Mouse (Mus musculus) limb, embryonic 12.5 days (tissue): ENCODE data around the gene Tmem145. TPM values are rescaled to one million over a fixed set of nuclear protein-coding genes. Genes with fewer than 3 reads are reported as not detected.
A peak's percentile ranks its signal among the peaks of the same experiment; 100 is the strongest.

ENCODE experiments used
- ATAC-seq: fragments of 200-750 bp; cut with Nextera tagmentation; 2 replicates; pipeline ENCODE4 v1.8.0; 2017; ENCODE audit warnings: low read depth, moderate TSS enrichment; ENCODE audit not compliant: insufficient number of reproducible peaks, insufficient read depth, low FRiP score, low TSS enrichment
- H3K27ac ChIP-seq: fragments of 300-500 bp; sonication (generic); 2 replicates; pipeline ENCODE4 v1.5.1; 2016; ENCODE audit warnings: mild to moderate bottlenecking, moderate library complexity
- H3K27me3 ChIP-seq: fragments of 300-500 bp; sonication (generic); 2 replicates; pipeline ENCODE4 v1.6.1; 2016; ENCODE audit warnings: mild to moderate bottlenecking, moderate library complexity
- H3K36me3 ChIP-seq: fragments of 300-500 bp; sonication (generic); 2 replicates; pipeline ENCODE4 v1.6.1; 2016; ENCODE audit warnings: mild to moderate bottlenecking, moderate library complexity
- H3K4me1 ChIP-seq: fragments of 300-500 bp; sonication (generic); replicated peaks from 2 replicates; pipeline ENCODE4 v1.6.1; 2016
- H3K4me2 ChIP-seq: fragments of 300-500 bp; sonication (generic); 2 replicates; pipeline ENCODE4 v1.6.1; 2016; ENCODE audit warnings: mild to moderate bottlenecking, moderate library complexity
- H3K4me3 ChIP-seq: fragments of 300-500 bp; sonication (generic); replicated peaks from 2 replicates; pipeline ENCODE4 v1.5.1; 2016; ENCODE audit warnings: mild to moderate bottlenecking
- H3K9ac ChIP-seq: fragments of 300-500 bp; sonication (generic); replicated peaks from 2 replicates; pipeline ENCODE4 v1.6.1; 2016; ENCODE audit warnings: mild to moderate bottlenecking, moderate library complexity
- H3K9me3 ChIP-seq: fragments of 300-500 bp; sonication (generic); 2 replicates; pipeline ENCODE4 v1.6.1; 2016; ENCODE audit warnings: mild to moderate bottlenecking, moderate library complexity
- WGBS: fragments of 180-500 bp; shearing (Covaris S2); methylation state at CpG from one replicate; pipeline ENCODE4 v1.1.7; 2016; 5-methylcytosine and 5-hydroxymethylcytosine counted together
- polyA plus RNA-seq: library from polyadenylated mRNA; unstranded; fragments of >200 nt; fragmentation: Nextera tagmentation; extraction: Ambion mirVana; gene quantifications from 2 replicates; pipeline ENCODE4 v1.2.1, GENCODE M21; 2016

Tmem145 gene
- polyA plus RNA-seq, 1 experiment from 2014 or later: 1.1 TPM

GRCm38 (mm10) chr7:25284766-25285165 is 21.1 kb upstream of the Tmem145 start:
- Histone ChIP-seq H3K36me3 (peaks cover 51% of the 10 kb centered on the region), H3K4me2 (peak overlapping the region; percentile 98), H3K27me3 (no peaks in the 10 kb centered on the region), H3K9ac (peak overlapping the region; percentile 81; the same call in 1 of the 2 replicates), H3K4me3 (peak overlapping the region; percentile 78; the same call in 1 of the 2 replicates), H3K4me1 (peaks cover 40% of the 10 kb centered on the region), H3K27ac (0 out of 2 replicates have a peak overlapping the region, but pooled peaks have one; percentile 41), H3K9me3 (peaks cover 6% of the 10 kb centered on the region; the same call in 1 of the 2 replicates)
- 81% methylated on average over 5 of the region's 5 CpGs for WGBS
- ATAC-seq: no peak

- H3K4me3 ChIP-seq: no peak overlapping the region
- H3K4me2 ChIP-seq: no peak overlapping the region
- 92% methylated on average over 20 of the region's 20 CpGs for WGBS
- H3K36me3 ChIP-seq: peaks cover 61% of the 10 kb centered on the region
- H3K4me1 ChIP-seq: peaks cover 32% of the 10 kb centered on the region
- no peak overlapping the region for H3K27ac ChIP-seq
- H3K27me3 ChIP-seq: no peaks in the 10 kb centered on the region
- no peak for ATAC-seq
- H3K9me3 ChIP-seq: peaks cover 10% of the 10 kb centered on the region; the same call in 1 of the 2 replicates
- no peak overlapping the region for H3K9ac ChIP-seq
These were observed 20.2 kb upstream of the Tmem145 start for GRCm38 (mm10) chr7:25285511-25286238.

GRCm38 (mm10) chr7:25286989-25287388 is 18.9 kb upstream of the Tmem145 start:
- Histone ChIP-seq H3K4me1 (peaks cover 21% of the 10 kb centered on the region), H3K27me3 (no peaks in the 10 kb centered on the region), H3K36me3 (peaks cover 74% of the 10 kb centered on the region), H3K27ac (no peak overlapping the region), H3K9me3 (peaks cover 10% of the 10 kb centered on the region; the same call in 1 of the 2 replicates), H3K4me3 (no peak overlapping the region), H3K4me2 (no peak overlapping the region), H3K9ac (no peak overlapping the region)
- WGBS: 82% methylated on average over 8 of the region's 8 CpGs
- no peak for ATAC-seq

GRCm38 (mm10) chr7:25288011-25288410 is 17.9 kb upstream of the Tmem145 start:
- WGBS: 93% methylated on average over 12 of the region's 12 CpGs
- peaks cover 20% of the 10 kb centered on the region for H3K4me1 ChIP-seq
- no peak overlapping the region for H3K4me2 ChIP-seq
- ATAC-seq: no peak
- H3K9me3 ChIP-seq: peaks cover 10% of the 10 kb centered on the region; the same call in 1 of the 2 replicates
- peaks cover 84% of the 10 kb centered on the region for H3K36me3 ChIP-seq
- no peak overlapping the region for H3K27ac ChIP-seq
- H3K9ac ChIP-seq: no peak overlapping the region
- H3K27me3 ChIP-seq: no peaks in the 10 kb centered on the region
- no peak overlapping the region for H3K4me3 ChIP-seq

- ATAC-seq: no peak
- peaks cover 91% of the 10 kb centered on the region for H3K36me3 ChIP-seq
- WGBS: 83% methylated on average over 3 of the region's 3 CpGs
- H3K4me2 ChIP-seq: no peak overlapping the region
- no peak overlapping the region; the same call in 1 of the 2 replicates for H3K9ac ChIP-seq
- H3K4me1 ChIP-seq: peaks cover 13% of the 10 kb centered on the region
- no peak overlapping the region for H3K4me3 ChIP-seq
- peaks cover 10% of the 10 kb centered on the region; the same call in 1 of the 2 replicates for H3K9me3 ChIP-seq
- H3K27ac ChIP-seq: no peak overlapping the region
- H3K27me3 ChIP-seq: no peaks in the 10 kb centered on the region
These were observed 17.2 kb upstream of the Tmem145 start for GRCm38 (mm10) chr7:25288721-25289120.

GRCm38 (mm10) chr7:25289925-25290324 is 16.0 kb upstream of the Tmem145 start:
- Histone ChIP-seq H3K27ac (no peak overlapping the region), H3K36me3 (peaks cover 100% of the 10 kb centered on the region), H3K4me3 (no peak overlapping the region), H3K9ac (no peak overlapping the region), H3K4me1 (peaks cover 1% of the 10 kb centered on the region), H3K4me2 (no peak overlapping the region), H3K9me3 (peaks cover 10% of the 10 kb centered on the region; the same call in 1 of the 2 replicates), H3K27me3 (no peaks in the 10 kb centered on the region)
- 95% methylated on average over 3 of the region's 3 CpGs for WGBS
- no peak for ATAC-seq

GRCm38 (mm10) chr7:25290463-25290862 is 15.4 kb upstream of the Tmem145 start:
- Histone ChIP-seq H3K4me1 (no peaks in the 10 kb centered on the region), H3K27me3 (no peaks in the 10 kb centered on the region), H3K4me2 (no peak overlapping the region), H3K36me3 (peaks cover 100% of the 10 kb centered on the region), H3K4me3 (no peak overlapping the region), H3K9me3 (peaks cover 10% of the 10 kb centered on the region; the same call in 1 of the 2 replicates), H3K9ac (no peak overlapping the region), H3K27ac (no peak overlapping the region)
- WGBS: 100% methylated on average over 1 of the region's 1 CpGs
- no peak for ATAC-seq

- H3K27me3 ChIP-seq: no peaks in the 10 kb centered on the region
- peaks cover 100% of the 10 kb centered on the region for H3K36me3 ChIP-seq
- WGBS: 93% methylated on average over 2 of the region's 2 CpGs
- H3K27ac ChIP-seq: peak overlapping the region; percentile 41; the same call in 1 of the 2 replicates
- no peak overlapping the region for H3K4me3 ChIP-seq
- H3K4me1 ChIP-seq: peaks cover under 1% of the 10 kb centered on the region
- no peak overlapping the region for H3K4me2 ChIP-seq
- H3K9me3 ChIP-seq: peaks cover 10% of the 10 kb centered on the region; the same call in 1 of the 2 replicates
- H3K9ac ChIP-seq: no peak overlapping the region
- no peak for ATAC-seq
These were observed 15.0 kb upstream of the Tmem145 start for GRCm38 (mm10) chr7:25290911-25291310.

GRCm38 (mm10) chr7:25292107-25292506 is 13.8 kb upstream of the Tmem145 start:
- H3K36me3 ChIP-seq: peaks cover 93% of the 10 kb centered on the region
- no peaks in the 10 kb centered on the region for H3K27me3 ChIP-seq
- H3K9ac ChIP-seq: no peak overlapping the region
- H3K4me1 ChIP-seq: peaks cover 10% of the 10 kb centered on the region
- peaks cover 10% of the 10 kb centered on the region; the same call in 1 of the 2 replicates for H3K9me3 ChIP-seq
- H3K4me2 ChIP-seq: no peak overlapping the region
- no peak overlapping the region for H3K4me3 ChIP-seq
- 81% methylated on average over 7 of the region's 7 CpGs for WGBS
- no peak overlapping the region for H3K27ac ChIP-seq
- ATAC-seq: no peak

- ATAC-seq: no peak
- Histone ChIP-seq H3K9me3 (peaks cover 10% of the 10 kb centered on the region; the same call in 1 of the 2 replicates), H3K4me3 (no peak overlapping the region), H3K36me3 (peaks cover 81% of the 10 kb centered on the region), H3K9ac (no peak overlapping the region), H3K27ac (peak overlapping the region; percentile 64; the same call in 1 of the 2 replicates), H3K4me2 (no peak overlapping the region), H3K4me1 (peaks cover 14% of the 10 kb centered on the region), H3K27me3 (no peaks in the 10 kb centered on the region)
- WGBS: 83% methylated on average over 10 of the region's 10 CpGs
These were observed 12.6 kb upstream of the Tmem145 start for GRCm38 (mm10) chr7:25293191-25293739.

- no peak overlapping the region for H3K9ac ChIP-seq
- H3K4me3 ChIP-seq: no peak overlapping the region
- H3K27ac ChIP-seq: 0 out of 2 replicates have a peak overlapping the region, but pooled peaks have one; percentile 2
- H3K4me2 ChIP-seq: no peak overlapping the region
- peaks cover 4% of the 10 kb centered on the region; the same call in 1 of the 2 replicates for H3K9me3 ChIP-seq
- H3K36me3 ChIP-seq: peaks cover 69% of the 10 kb centered on the region
- WGBS: 96% methylated on average over 4 of the region's 4 CpGs
- ATAC-seq: no peak
- peaks cover 19% of the 10 kb centered on the region for H3K4me1 ChIP-seq
- no peaks in the 10 kb centered on the region for H3K27me3 ChIP-seq
These were observed 11.4 kb upstream of the Tmem145 start for GRCm38 (mm10) chr7:25294495-25294894.
